Mouse (Mus musculus) cortical plate, adult 2 months (tissue): ENCODE measurements around the gene Axin2. TPM values are rescaled to one million over a fixed set of nuclear protein-coding genes. Genes with fewer than 3 reads are reported as not detected.

Source experiments
- H3K27ac ChIP-seq: fragments of 200-500 bp; 2 replicates; pipeline ENCODE4 v1.5.1; 2012; ENCODE audit warnings: low read length, control low read depth, inconsistent platforms; ENCODE audit not compliant: insufficient read depth
- H3K4me1 ChIP-seq: fragments of 200-500 bp; 2 replicates; pipeline ENCODE4 v1.6.1; 2011; ENCODE audit warnings: low read length; ENCODE audit not compliant: control insufficient read depth, insufficient read depth
- H3K4me3 ChIP-seq: fragments of 200-500 bp; 2 replicates; pipeline ENCODE4 v1.5.1; 2011; ENCODE audit warnings: mild to moderate bottlenecking, low read length, control low read depth; ENCODE audit not compliant: insufficient read depth
- CTCF ChIP-seq: fragments of 200-500 bp; IDR thresholded peaks from 2 replicates; pipeline ENCODE4 v1.5.1; 2011; ENCODE audit warnings: mild to moderate bottlenecking, control low read depth, low read length; ENCODE audit not compliant: insufficient read depth; ENCODE audit errors: extremely low read depth
- POLR2A ChIP-seq: fragments of 200-500 bp; IDR thresholded peaks from 2 replicates; pipeline ENCODE4 v1.6.1; 2011; ENCODE audit warnings: mild to moderate bottlenecking, low read length, control low read depth; ENCODE audit not compliant: insufficient read depth; ENCODE audit errors: extremely low read depth
- polyA plus RNA-seq: library from polyadenylated mRNA; depleted of rRNA; stranded (reverse); fragments of >200 nt; gene quantifications from 2 replicates; pipeline ENCODE4 v1.2.3, GENCODE M21; 2012

The Axin2 gene
- polyA plus RNA-seq, 1 experiment = 21.8 TPM

GRCm38 (mm10) chr11:108963476-108964232 is 43.5 kb downstream of the Axin2 start:
- H3K27ac ChIP-seq = no peak overlapping the region
- H3K4me3 ChIP-seq = no peak overlapping the region
- TF ChIP-seq POLR2A = no peak
- no peak for TF ChIP-seq CTCF
- no peaks in the 10 kb centered on the region for H3K4me1 ChIP-seq

GRCm38 (mm10) chr11:108965740-108966139 is 45.6 kb downstream of the Axin2 start:
- no peak overlapping the region for H3K4me3 ChIP-seq
- no peaks in the 10 kb centered on the region for H3K4me1 ChIP-seq
- no peak for TF ChIP-seq CTCF
- TF ChIP-seq POLR2A = no peak
- no peak overlapping the region for H3K27ac ChIP-seq

GRCm38 (mm10) chr11:108973459-108973858 is 53.3 kb downstream of the Axin2 start:
- Histone ChIP-seq H3K4me3 (no peak overlapping the region), H3K27ac (no peak overlapping the region), H3K4me1 (no peaks in the 10 kb centered on the region; the same call in 1 of the 2 replicates)
- TF ChIP-seq POLR2A (no peak), CTCF (no peak)

GRCm38 (mm10) chr11:108973866-108974265 is 53.7 kb downstream of the Axin2 start:
- Histone ChIP-seq H3K4me3 (no peak overlapping the region), H3K27ac (no peak overlapping the region), H3K4me1 (no peaks in the 10 kb centered on the region; the same call in 1 of the 2 replicates)
- TF ChIP-seq POLR2A (no peak), CTCF (no peak)

GRCm38 (mm10) chr11:108975583-108975982 is 55.4 kb downstream of the Axin2 start:
- Histone ChIP-seq H3K4me3 (no peak overlapping the region), H3K27ac (no peak overlapping the region), H3K4me1 (peaks cover 2% of the 10 kb centered on the region; the same call in 1 of the 2 replicates)
- no peak for TF ChIP-seq POLR2A
- TF ChIP-seq CTCF = no peak

- H3K27ac ChIP-seq = no peak overlapping the region; the same call in 1 of the 2 replicates
- H3K4me1 ChIP-seq = peaks cover 4% of the 10 kb centered on the region; the same call in 1 of the 2 replicates
- TF ChIP-seq CTCF (no peak), POLR2A (no peak)
- H3K4me3 ChIP-seq = no peak overlapping the region
Observed at GRCm38 (mm10) chr11:108980530-108980929, 60.4 kb downstream of the Axin2 start.

- no peak overlapping the region; the same call in 1 of the 2 replicates for H3K27ac ChIP-seq
Observed at GRCm38 (mm10) chr11:108981012-108981411, 60.9 kb downstream of the Axin2 start.

GRCm38 (mm10) chr11:108983409-108984064 is 63.4 kb downstream of the Axin2 start:
- Histone ChIP-seq H3K4me3 (no peak overlapping the region), H3K4me1 (peaks cover 4% of the 10 kb centered on the region; the same call in 1 of the 2 replicates), H3K27ac (no peak overlapping the region)
- TF ChIP-seq POLR2A = no peak
- TF ChIP-seq CTCF = no peak

More at GRCm38 (mm10) chr11:108981012-108981411, 60.9 kb downstream of the Axin2 start:
- Histone ChIP-seq H3K4me3 (no peak overlapping the region), H3K4me1 (peaks cover 4% of the 10 kb centered on the region; the same call in 1 of the 2 replicates)
- no peak for TF ChIP-seq CTCF
- TF ChIP-seq POLR2A = no peak

GRCm38 (mm10) chr11:108984711-108985419 is 64.7 kb downstream of the Axin2 start:
- H3K4me1 ChIP-seq = peaks cover 4% of the 10 kb centered on the region; the same call in 1 of the 2 replicates
- no peak overlapping the region for H3K27ac ChIP-seq
- H3K4me3 ChIP-seq = no peak overlapping the region
- TF ChIP-seq CTCF = no peak
- no peak for TF ChIP-seq POLR2A
